Mouse (Mus musculus): ENCODE data around the gene Nos3. TPM values are rescaled to one million over a fixed set of nuclear protein-coding genes. Genes with fewer than 3 reads are reported as not detected.

The Nos3 gene
- polyA plus RNA-seq, 1 experiment: 4.0 TPM

DNA sequence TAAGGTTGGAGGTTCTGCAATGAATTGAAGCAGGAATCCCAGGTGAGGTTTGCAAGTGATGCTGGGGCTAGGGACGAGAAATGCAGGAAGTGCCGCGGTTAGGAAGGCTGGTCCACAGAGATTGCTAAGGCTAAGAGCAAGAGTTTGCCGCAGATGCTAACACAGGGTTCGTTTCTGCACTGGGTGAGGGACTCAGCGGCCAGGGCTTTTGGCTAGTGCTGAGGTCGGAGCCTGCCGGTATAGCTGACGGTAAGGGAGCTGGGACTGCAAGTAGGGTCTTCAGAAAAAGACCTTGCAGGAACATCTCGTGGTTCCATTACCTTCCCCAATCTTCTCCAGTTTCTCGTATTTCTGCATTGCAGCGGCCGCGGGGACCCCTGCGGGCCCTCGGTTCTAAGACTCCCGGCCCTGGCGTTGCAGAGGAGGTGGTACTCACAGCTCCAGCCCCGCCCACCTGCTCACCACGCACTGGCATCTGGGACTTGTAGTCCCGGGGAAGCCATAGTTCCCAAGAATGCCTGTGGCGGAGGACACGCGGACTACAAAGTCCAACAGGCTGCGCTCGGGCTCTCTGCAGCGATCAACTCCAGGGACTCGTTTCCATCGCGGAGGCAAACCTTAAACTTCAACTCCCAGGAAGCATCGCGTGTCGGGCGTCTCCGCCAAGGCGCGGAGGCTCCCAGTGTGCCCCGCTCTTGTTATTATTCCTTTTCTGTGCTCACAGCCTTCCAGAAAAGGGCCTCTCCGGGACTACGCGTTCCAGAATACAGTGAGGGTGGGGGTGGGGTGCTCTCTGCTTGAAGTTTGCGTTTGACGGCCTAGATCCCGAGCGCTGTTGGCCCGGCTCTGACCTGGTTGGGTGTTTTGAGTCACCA is 58.8 kb downstream of the Nos3 start, which contains the start of the genes Cdk5 and Slc4a2:
TSS of gene Cdk5 (minus strand) at position 402 of the 875 bp plus-strand sequence.
TSS of gene Slc4a2 (plus strand) at position 709 of the 875 bp plus-strand sequence.
- Histone ChIP-seq H3K36me3 (ENCODE audit: control insufficient read depth, insufficient read depth, low read length) (peaks cover 5% of the 10 kb centered on the region; the same call in 1 of the 2 replicates), H3K4me1 (ENCODE audit: control insufficient read depth, insufficient read depth, insufficient read length, low read length) (peaks cover 26% of the 10 kb centered on the region), H3K27ac (ENCODE audit: insufficient read depth, low read depth, low read length) (peak within 1 kb of the TSS; percentile 97), H3K4me3 (ENCODE audit: low read depth, low read length) (peak within 1 kb of the TSS; percentile 73), H3K27me3 (ENCODE audit: control insufficient read depth, insufficient read depth, low read length) (no peaks in the 10 kb centered on the region)
- TF ChIP-seq POLR2A (IDR thresholded peaks at IDR 0.05; ENCODE audit: low read depth, low read length): peak; percentile 89
- TF ChIP-seq CTCF (IDR thresholded peaks at IDR 0.05; ENCODE audit: extremely low read depth, insufficient read length, insufficient replicate concordance, low read depth, low read length): 0 out of 2 replicates have a peak, but pooled peaks have one; percentile 22
- under 1% methylated on average over 46 of the region's 46 CpGs for WGBS

- Histone ChIP-seq H3K27ac (ENCODE audit: insufficient read depth, low read depth, low read length) (peak overlapping the region; percentile 97), H3K36me3 (ENCODE audit: control insufficient read depth, insufficient read depth, low read length) (peaks cover 5% of the 10 kb centered on the region; the same call in 1 of the 2 replicates), H3K4me3 (ENCODE audit: low read depth, low read length) (peak overlapping the region; percentile 73), H3K4me1 (ENCODE audit: control insufficient read depth, insufficient read depth, insufficient read length, low read length) (peaks cover 28% of the 10 kb centered on the region), H3K27me3 (ENCODE audit: control insufficient read depth, insufficient read depth, low read length) (no peaks in the 10 kb centered on the region)
- TF ChIP-seq POLR2A (IDR thresholded peaks at IDR 0.05; ENCODE audit: low read depth, low read length) (no peak), CTCF (IDR thresholded peaks at IDR 0.05; ENCODE audit: extremely low read depth, insufficient read length, insufficient replicate concordance, low read depth, low read length) (no peak)
- 3% methylated on average over 21 of the region's 21 CpGs for whole genome bisulfite sequencing
Observed at GRCm38 (mm10) chr5:24424004-24424781, 59.6 kb downstream of the Nos3 start.

DNA sequence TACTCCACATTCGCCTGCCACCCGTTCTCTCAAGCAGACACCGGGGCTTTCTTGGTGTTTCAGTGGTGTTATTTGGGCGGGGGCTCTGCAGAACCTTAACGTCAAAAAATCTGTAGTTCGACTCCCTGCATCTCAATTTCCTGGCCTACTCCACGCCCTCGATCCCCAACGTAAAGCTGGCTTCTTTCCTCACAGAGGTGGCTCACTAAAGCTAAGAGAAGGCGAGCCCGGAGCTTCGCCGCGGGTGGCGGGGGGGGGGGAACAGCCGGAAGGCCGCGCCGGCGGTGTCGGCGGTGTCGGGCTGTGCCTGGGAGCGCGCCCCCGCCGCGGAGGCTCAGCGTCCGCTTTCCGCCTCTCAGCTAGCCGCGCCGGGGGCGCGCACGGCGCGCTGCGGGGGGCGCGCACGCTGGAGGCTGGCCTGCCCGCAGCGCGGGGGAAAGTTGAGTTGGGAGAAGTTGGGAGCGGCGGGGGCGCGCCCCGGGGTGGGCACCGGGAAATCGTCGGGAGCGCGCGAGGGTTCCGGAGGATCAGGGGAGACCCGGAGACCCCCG is 60.3 kb downstream of the Nos3 start:
- Histone ChIP-seq H3K36me3 (ENCODE audit: control insufficient read depth, insufficient read depth, low read length) (peaks cover 7% of the 10 kb centered on the region), H3K27me3 (ENCODE audit: control insufficient read depth, insufficient read depth, low read length) (no peaks in the 10 kb centered on the region), H3K4me3 (ENCODE audit: low read depth, low read length) (peak overlapping the region; percentile 73), H3K4me1 (ENCODE audit: control insufficient read depth, insufficient read depth, insufficient read length, low read length) (peaks cover 31% of the 10 kb centered on the region), H3K27ac (ENCODE audit: insufficient read depth, low read depth, low read length) (peak overlapping the region; percentile 97)
- TF ChIP-seq CTCF (IDR thresholded peaks at IDR 0.05; ENCODE audit: extremely low read depth, insufficient read length, insufficient replicate concordance, low read depth, low read length) (no peak), POLR2A (IDR thresholded peaks at IDR 0.05; ENCODE audit: low read depth, low read length) (no peak; the same call in 1 of the 2 replicates)
- WGBS: under 1% methylated on average over 59 of the region's 60 CpGs

DNA sequence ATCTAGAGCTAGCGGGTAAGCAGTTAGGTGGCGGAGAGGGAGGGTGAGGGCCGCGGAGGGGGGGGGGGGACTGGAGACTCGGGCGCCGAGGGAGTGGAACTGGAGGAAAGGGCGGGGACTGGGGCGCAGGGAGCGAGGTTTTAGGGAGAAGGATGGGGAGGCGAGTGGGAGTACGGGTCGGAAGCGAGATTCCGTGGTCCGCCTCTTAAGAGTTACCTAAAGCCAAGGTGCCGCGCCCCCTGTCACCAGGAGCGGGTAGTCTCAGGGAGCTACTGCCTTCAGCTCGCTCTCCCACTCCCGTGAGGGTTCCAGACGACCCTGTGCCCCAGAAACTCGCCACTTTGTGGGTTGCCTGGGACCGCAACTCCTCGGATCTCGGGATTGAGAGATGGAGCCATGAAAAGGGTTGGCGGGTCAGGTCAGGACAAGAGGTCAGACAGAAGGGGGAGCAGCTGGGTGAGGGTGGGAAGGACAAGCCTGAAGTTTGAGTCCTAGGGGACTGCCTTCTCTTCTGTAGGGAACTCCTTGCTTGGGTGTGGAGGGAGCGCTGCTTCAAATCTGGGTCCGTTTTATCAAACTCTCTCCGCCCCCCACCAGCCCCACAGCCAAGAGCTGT is 60.9 kb downstream of the Nos3 start:
- peak overlapping the region; percentile 73 for H3K4me3 ChIP-seq (ENCODE audit: low read depth, low read length)

GRCm38 (mm10) chr5:24426037-24426432 is 61.4 kb downstream of the Nos3 start:
- Histone ChIP-seq H3K4me3 (ENCODE audit: low read depth, low read length) (peak overlapping the region; percentile 73), H3K4me1 (ENCODE audit: control insufficient read depth, insufficient read depth, insufficient read length, low read length) (peaks cover 31% of the 10 kb centered on the region), H3K36me3 (ENCODE audit: control insufficient read depth, insufficient read depth, low read length) (peaks cover 15% of the 10 kb centered on the region), H3K27ac (ENCODE audit: insufficient read depth, low read depth, low read length) (no peak overlapping the region), H3K27me3 (ENCODE audit: control insufficient read depth, insufficient read depth, low read length) (no peaks in the 10 kb centered on the region)
- WGBS: 3% methylated on average over 10 of the region's 10 CpGs
- TF ChIP-seq CTCF (IDR thresholded peaks at IDR 0.05; ENCODE audit: extremely low read depth, insufficient read length, insufficient replicate concordance, low read depth, low read length): no peak
- TF ChIP-seq POLR2A (IDR thresholded peaks at IDR 0.05; ENCODE audit: low read depth, low read length): no peak

More for the DNA sequence above, 60.9 kb downstream of the Nos3 start:
- Histone ChIP-seq H3K27me3 (ENCODE audit: control insufficient read depth, insufficient read depth, low read length) (no peaks in the 10 kb centered on the region), H3K36me3 (ENCODE audit: control insufficient read depth, insufficient read depth, low read length) (peaks cover 12% of the 10 kb centered on the region), H3K4me1 (ENCODE audit: control insufficient read depth, insufficient read depth, insufficient read length, low read length) (peaks cover 31% of the 10 kb centered on the region), H3K27ac (ENCODE audit: insufficient read depth, low read depth, low read length) (no peak overlapping the region)
- TF ChIP-seq POLR2A (IDR thresholded peaks at IDR 0.05; ENCODE audit: low read depth, low read length) (no peak), CTCF (IDR thresholded peaks at IDR 0.05; ENCODE audit: extremely low read depth, insufficient read length, insufficient replicate concordance, low read depth, low read length) (no peak)
- under 1% methylated on average over 25 of the region's 30 CpGs for WGBS

DNA sequence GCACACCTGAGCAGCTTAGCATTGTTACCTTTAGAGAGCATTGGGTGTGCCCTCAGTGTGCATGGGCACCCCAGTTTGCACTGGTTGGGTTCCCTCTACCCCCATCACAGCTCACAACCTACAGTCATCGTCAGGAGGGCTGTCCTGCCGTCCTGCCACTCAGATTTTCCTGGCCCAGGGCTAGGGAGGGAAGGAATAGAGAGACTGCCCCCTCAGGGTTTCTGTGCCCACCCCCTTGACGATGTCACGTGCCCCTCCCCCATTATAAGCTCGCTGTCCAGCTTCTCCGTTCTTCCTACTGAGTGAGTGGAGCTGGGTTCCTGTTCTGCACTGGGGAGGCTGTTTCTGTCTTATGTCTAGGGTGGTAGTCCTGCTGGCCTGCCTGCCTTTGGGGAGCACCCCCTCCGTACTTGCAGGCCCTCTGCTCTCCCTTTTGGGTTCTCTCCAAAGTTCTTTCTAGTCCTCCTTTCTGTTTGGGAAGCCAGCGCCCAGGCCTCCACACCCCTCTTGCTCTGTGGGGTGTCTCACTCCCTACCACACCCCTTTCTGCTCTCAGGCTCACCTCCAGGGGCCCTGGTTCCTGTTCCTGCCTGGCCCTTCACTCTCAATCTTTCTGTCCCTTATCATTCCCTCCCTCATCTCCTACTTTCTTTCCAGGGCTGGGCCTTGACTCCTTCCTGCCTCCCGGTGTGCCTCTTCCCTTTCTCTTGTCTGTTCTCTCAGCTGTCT is 62.1 kb downstream of the Nos3 start:
- Histone ChIP-seq H3K27me3 (ENCODE audit: control insufficient read depth, insufficient read depth, low read length) (no peaks in the 10 kb centered on the region), H3K27ac (ENCODE audit: insufficient read depth, low read depth, low read length) (peak overlapping the region; percentile 75), H3K36me3 (ENCODE audit: control insufficient read depth, insufficient read depth, low read length) (peaks cover 22% of the 10 kb centered on the region), H3K4me1 (ENCODE audit: control insufficient read depth, insufficient read depth, insufficient read length, low read length) (peaks cover 31% of the 10 kb centered on the region), H3K4me3 (ENCODE audit: low read depth, low read length) (peak overlapping the region; percentile 73)
- TF ChIP-seq POLR2A (IDR thresholded peaks at IDR 0.05; ENCODE audit: low read depth, low read length) (no peak), CTCF (IDR thresholded peaks at IDR 0.05; ENCODE audit: extremely low read depth, insufficient read length, insufficient replicate concordance, low read depth, low read length) (no peak)
- 13% methylated on average over 9 of the region's 9 CpGs for WGBS
